Mouse (Mus musculus) liver, embryonic 11.5 days (tissue): ENCODE measurements around the gene Hsd17b13. TPM values are rescaled to one million over a fixed set of nuclear protein-coding genes. Genes with fewer than 3 reads are reported as not detected.
A peak's percentile ranks its signal among the peaks of the same experiment; 100 is the strongest.
"Not testable (repeated sequence)": the region's sequence is repeated elsewhere in the genome, so short reads cannot be mapped to it uniquely, and the experiment has no call there.

Source experiments
- ATAC-seq: fragments of 200-750 bp; cut with Nextera tagmentation; replicated peaks from 2 replicates; pipeline ENCODE4 v1.8.0; 2017; ENCODE audit warnings: moderate number of reproducible peaks, mild to moderate bottlenecking, moderate TSS enrichment, moderate library complexity; ENCODE audit not compliant: low FRiP score
- DNase-seq: peaks from one replicate; pipeline ENCODE4 v3.0.0-alpha.2; 2017; ENCODE audit warnings: low spot score
- H3K27ac ChIP-seq: fragments of 300-500 bp; sonication (generic); 2 replicates; pipeline ENCODE4 v1.5.1; 2014; ENCODE audit warnings: mild to moderate bottlenecking, low read depth, low read length, control low read depth
- H3K27me3 ChIP-seq: fragments of 300-500 bp; sonication (generic); replicated peaks from 2 replicates; pipeline ENCODE4 v1.6.1; 2014; ENCODE audit warnings: low read length, mixed read lengths; ENCODE audit not compliant: control insufficient read depth, insufficient read depth
- H3K36me3 ChIP-seq: fragments of 300-500 bp; sonication (generic); 2 replicates; pipeline ENCODE4 v1.6.1; 2014; ENCODE audit warnings: mild to moderate bottlenecking, low read length, moderate library complexity, mixed read lengths; ENCODE audit not compliant: control insufficient read depth, insufficient read depth
- H3K4me1 ChIP-seq: fragments of 300-500 bp; sonication (generic); replicated peaks from 2 replicates; pipeline ENCODE4 v1.6.1; 2014; ENCODE audit warnings: low read length, mixed read lengths; ENCODE audit not compliant: control insufficient read depth, insufficient read depth
- H3K4me2 ChIP-seq: fragments of 300-500 bp; sonication (generic); 2 replicates; pipeline ENCODE4 v1.6.1; 2014; ENCODE audit warnings: mild to moderate bottlenecking, control low read depth, moderate library complexity
- H3K4me3 ChIP-seq: fragments of 300-500 bp; sonication (generic); 2 replicates; pipeline ENCODE4 v1.5.1; 2014; ENCODE audit warnings: low read depth, low read length, control low read depth
- H3K9ac ChIP-seq: fragments of 300-500 bp; sonication (generic); 2 replicates; pipeline ENCODE4 v1.6.1; 2014; ENCODE audit warnings: low read depth, low read length, control low read depth
- H3K9me3 ChIP-seq: fragments of 300-500 bp; sonication (generic); 2 replicates; pipeline ENCODE4 v1.6.1; 2016; ENCODE audit warnings: low read length, inconsistent platforms, mixed read lengths; ENCODE audit not compliant: control insufficient read depth
- WGBS: fragments of 180-500 bp; shearing (Covaris S2); extraction: QIAGEN DNeasy Blood & Tissue Kit; methylation state at CpG from one replicate; pipeline ENCODE4 v1.1.7; 2014; 5-methylcytosine and 5-hydroxymethylcytosine counted together
- polyA plus RNA-seq: library from polyadenylated mRNA; unstranded; fragments of >200 nt; fragmentation: Nextera tagmentation; extraction: Ambion mirVana; gene quantifications from 2 replicates; pipeline ENCODE4 v1.2.1, GENCODE M21; 2014

The Hsd17b13 gene
- polyA plus RNA-seq, 1 experiment from 2014 or later: 0.32 TPM

DNA sequence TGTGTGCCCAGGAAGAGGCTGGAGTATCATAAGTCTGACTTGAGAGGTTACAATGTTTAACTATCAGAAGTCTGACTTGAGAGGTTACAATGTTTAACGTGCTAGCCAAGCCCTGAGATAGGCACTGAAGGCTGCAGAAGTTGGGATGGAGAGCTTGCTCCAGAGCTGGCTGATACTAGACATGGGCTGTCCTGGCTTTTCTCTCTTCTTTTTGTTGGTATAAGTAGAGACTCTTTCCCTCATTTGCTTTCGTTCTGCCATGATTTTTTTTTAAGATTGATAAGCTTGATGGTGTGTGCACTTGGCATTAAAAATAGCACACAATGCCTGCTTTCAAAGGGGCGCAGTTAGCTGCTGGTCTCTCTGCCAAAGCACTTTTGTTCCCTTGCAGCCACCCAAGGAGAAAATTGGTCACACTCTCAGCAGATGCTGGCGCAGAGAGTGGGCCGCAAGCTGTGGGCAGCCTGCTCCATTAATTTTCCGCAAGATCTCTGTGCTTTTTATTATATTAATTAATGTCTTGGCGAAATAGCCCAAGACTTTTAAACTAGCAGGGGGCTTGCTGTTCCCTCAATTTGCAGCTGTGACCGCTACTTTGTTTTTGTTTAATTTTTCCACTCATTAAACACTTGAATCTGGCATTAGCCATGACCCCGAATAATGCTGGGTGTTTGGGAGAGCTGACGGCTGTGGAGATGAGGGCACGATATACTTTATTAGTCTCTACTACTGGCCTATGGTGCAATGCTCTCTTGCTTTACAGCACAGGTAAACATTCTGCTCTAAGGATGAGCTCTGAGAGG lies 38.5 kb downstream of the Hsd17b13 start:
- 74% methylated on average over 11 of the region's 11 CpGs for WGBS

DNA sequence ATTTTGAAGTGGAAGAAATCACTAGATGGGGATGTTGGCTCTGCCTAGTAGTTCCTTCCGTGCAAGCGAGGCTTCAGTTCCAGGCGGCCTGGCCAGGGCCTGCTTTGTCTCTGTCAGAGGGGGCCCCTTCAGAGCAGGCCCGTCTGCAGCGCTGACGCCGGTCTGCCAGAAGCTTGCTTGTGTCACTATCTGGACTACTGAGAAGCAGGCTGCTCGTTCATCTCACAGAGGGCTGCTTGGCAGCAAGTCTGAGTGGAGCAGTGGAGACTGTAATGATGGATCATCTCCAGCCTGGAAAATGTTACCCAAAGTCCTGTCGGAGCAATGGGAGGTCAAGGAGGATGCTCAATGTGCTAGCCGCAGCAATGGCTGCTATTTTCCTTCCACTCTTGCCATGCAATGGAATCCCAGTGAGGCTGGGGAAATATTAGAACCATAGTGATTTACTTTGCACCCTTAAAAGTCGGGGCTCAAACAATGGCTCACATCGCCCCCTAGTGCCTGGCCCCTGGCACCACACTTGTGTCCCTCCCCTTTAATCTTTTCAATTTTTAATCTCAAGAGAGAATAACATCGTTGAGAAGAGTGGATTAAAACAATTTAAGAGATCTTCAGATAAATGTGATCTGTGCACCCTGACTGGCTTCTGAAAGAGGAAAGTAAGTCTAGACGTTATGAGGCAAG lies 40.2 kb downstream of the Hsd17b13 start:
- ATAC-seq (no peak), DNase-seq (no peak)
- 52% methylated on average over 14 of the region's 14 CpGs for WGBS
- H3K4me3 ChIP-seq: no peak overlapping the region
- no peaks in the 10 kb centered on the region for H3K9me3 ChIP-seq
- no peaks in the 10 kb centered on the region for H3K36me3 ChIP-seq
- no peak overlapping the region for H3K9ac ChIP-seq
- 0 out of 2 replicates have a peak, but pooled peaks cover 3% of the 10 kb centered on the region for H3K27me3 ChIP-seq
- H3K4me2 ChIP-seq: no peak overlapping the region
- H3K4me1 ChIP-seq: no peaks in the 10 kb centered on the region
- no peak overlapping the region for H3K27ac ChIP-seq

More for the DNA sequence above, 38.5 kb downstream of the Hsd17b13 start:
- Histone ChIP-seq H3K36me3 (no peaks in the 10 kb centered on the region), H3K4me2 (no peak overlapping the region), H3K27ac (no peak overlapping the region), H3K9me3 (no peaks in the 10 kb centered on the region), H3K27me3 (0 out of 2 replicates have a peak, but pooled peaks cover 3% of the 10 kb centered on the region), H3K4me3 (no peak overlapping the region), H3K4me1 (no peaks in the 10 kb centered on the region), H3K9ac (no peak overlapping the region)
- ATAC-seq (no peak), DNase-seq (no peak)

DNA sequence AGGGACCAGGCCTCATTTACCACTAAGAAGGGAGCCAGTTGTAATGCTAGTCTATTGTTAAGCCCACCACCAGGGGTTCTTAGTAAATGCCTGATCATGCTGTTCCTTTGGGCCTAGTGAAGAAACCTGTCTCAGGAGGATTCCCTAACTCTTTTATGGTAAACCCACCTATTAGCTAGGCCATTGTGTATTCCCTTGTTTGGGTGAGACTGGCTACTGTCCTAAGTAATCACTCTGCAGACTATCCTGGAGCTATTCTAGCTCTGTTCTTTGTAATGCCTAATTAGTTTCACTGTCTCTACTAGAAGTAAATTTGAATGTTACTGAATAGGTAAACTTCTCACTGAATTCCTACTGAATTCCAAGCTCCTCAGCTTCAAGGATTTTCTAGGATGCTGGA lies 45.3 kb downstream of the Hsd17b13 start:
- H3K9ac ChIP-seq, H3K4me2 ChIP-seq, ATAC-seq, H3K27me3 ChIP-seq, H3K9me3 ChIP-seq, H3K4me1 ChIP-seq, H3K4me3 ChIP-seq, H3K27ac ChIP-seq, H3K36me3 ChIP-seq, DNase-seq: not testable (repeated sequence)

DNA sequence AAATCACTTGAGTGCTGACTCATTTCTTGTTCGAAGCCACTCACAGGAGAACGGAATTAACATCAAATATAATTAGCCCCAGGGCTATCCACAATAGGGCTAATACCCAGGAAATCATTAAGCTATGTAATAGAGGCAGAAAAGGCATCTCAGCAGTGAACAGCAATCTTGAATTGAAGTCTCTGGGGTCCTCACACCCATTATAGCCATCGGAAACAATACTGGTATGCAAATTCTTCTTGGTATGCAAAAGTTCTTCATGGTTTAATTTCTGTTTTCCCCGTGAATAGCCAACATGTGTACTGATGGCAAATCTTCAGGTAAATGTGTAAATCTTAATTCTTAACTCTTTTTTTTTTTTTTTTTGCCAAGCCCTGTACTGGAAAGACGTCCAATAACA lies 46.7 kb downstream of the Hsd17b13 start:
- no peak overlapping the region for H3K4me2 ChIP-seq
- H3K27ac ChIP-seq: no peak overlapping the region
- no peak overlapping the region for H3K4me3 ChIP-seq
- H3K27me3 ChIP-seq: no peaks in the 10 kb centered on the region
- no peaks in the 10 kb centered on the region for H3K9me3 ChIP-seq
- H3K9ac ChIP-seq: no peak overlapping the region
- no peaks in the 10 kb centered on the region for H3K4me1 ChIP-seq
- WGBS: 74% methylated on average over 5 of the region's 5 CpGs
- DNase-seq: no peak
- ATAC-seq: no peak
- no peaks in the 10 kb centered on the region for H3K36me3 ChIP-seq

DNA sequence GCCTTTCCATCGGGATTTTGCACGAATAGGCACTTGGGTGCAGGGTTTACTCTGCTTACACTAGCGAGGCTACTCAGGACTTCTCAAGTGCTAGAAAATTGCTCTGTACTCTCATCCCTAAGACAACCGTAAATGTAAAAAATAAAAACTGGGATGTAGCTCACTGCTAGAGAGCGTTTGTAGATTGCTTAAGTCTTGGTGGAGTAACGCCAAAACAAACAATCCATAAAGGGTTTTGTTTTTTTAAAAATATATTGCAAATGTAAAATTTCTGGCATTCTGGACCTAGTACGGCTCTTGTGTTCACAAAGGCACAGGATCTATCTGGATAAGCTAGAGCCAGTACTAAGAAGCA lies 49.0 kb downstream of the Hsd17b13 start:
- no peaks in the 10 kb centered on the region for H3K36me3 ChIP-seq
- DNase-seq: no peak

DNA sequence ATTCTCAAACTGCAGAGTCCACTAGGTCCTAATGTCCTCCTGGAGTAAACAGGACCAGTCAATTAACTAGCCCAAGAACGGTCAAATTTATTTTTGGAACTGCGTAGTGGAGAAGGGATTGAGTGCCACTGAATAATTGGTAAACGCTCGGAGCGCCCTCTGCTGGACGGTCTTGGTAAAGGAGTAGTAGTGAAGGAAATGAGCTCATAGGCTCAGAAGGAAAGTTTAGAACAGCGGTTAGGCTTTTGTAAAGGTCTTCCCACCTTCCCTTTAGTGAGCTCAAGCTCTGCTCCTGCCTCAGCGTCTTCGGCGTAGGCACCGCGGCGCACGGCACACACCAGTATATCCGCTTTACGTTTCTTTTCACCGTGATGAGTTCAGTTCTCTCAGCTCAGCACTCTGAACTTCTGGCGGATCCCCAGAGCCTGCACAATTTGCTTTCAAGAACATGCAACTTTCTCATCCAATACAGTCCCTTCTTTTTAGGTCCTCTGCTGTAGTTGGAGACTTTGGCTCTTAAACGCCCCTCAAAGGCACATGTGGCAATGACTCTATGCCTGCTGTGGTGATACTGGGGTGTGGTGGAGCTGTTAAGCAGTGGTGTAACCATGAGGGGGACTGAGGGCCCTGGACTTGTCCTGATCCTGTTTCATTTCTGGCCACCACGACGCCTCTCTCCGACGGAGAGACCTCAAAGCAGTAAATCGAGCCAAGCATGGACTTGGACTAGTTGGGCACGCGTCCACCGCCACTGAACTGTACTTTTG lies 49.6 kb downstream of the Hsd17b13 start:
- peak; percentile 76 for ATAC-seq

More for the DNA sequence above, 49.0 kb downstream of the Hsd17b13 start:
- H3K9me3 ChIP-seq: no peaks in the 10 kb centered on the region
- H3K4me2 ChIP-seq: no peak overlapping the region
- H3K4me3 ChIP-seq: no peak overlapping the region
- ATAC-seq: no peak
- H3K9ac ChIP-seq: no peak overlapping the region
- H3K4me1 ChIP-seq: no peaks in the 10 kb centered on the region
- 85% methylated on average over 7 of the region's 7 CpGs for WGBS
- no peak overlapping the region for H3K27ac ChIP-seq
- no peaks in the 10 kb centered on the region for H3K27me3 ChIP-seq

DNA sequence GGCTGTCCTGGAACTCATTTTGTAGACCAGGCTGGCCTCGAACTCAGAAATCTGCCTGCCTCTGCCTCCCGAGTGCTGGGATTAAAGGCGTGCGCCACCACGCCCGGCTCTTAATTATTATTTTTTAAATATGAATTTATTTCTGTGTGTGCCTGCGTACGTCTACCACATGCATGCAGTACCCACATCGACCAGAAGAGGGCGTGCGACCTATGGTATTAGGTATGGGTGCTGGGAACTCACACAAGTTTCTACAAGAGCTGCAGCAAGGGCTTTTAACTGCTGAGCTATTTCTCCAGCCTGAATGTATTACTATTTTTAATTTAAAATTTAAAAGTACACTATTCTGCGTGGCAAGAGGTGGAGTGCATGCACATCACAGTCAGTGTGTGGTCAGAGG lies 50.8 kb downstream of the Hsd17b13 start:
- no peaks in the 10 kb centered on the region for H3K27me3 ChIP-seq
- H3K9ac ChIP-seq: no peak overlapping the region
- no peaks in the 10 kb centered on the region for H3K36me3 ChIP-seq
- H3K9me3 ChIP-seq: no peaks in the 10 kb centered on the region
- DNase-seq (no peak), ATAC-seq (0 out of 2 replicates have a peak, but pooled peaks have one; percentile 26)
- H3K4me3 ChIP-seq: no peak overlapping the region
- WGBS: 64% methylated on average over 12 of the region's 12 CpGs
- no peak overlapping the region for H3K27ac ChIP-seq
- no peak overlapping the region for H3K4me2 ChIP-seq
- no peaks in the 10 kb centered on the region for H3K4me1 ChIP-seq

More for the DNA sequence above, 49.6 kb downstream of the Hsd17b13 start:
- H3K27ac ChIP-seq: no peak overlapping the region
- peak overlapping the region; percentile 60 for H3K9ac ChIP-seq
- DNase-seq: peak; percentile 79
- H3K27me3 ChIP-seq: no peaks in the 10 kb centered on the region
- 24% methylated on average over 27 of the region's 27 CpGs for whole genome bisulfite sequencing
- H3K4me2 ChIP-seq: peak overlapping the region; percentile 64
- H3K36me3 ChIP-seq: no peaks in the 10 kb centered on the region
- no peaks in the 10 kb centered on the region for H3K9me3 ChIP-seq
- no peak overlapping the region for H3K4me3 ChIP-seq
- H3K4me1 ChIP-seq: no peaks in the 10 kb centered on the region

DNA sequence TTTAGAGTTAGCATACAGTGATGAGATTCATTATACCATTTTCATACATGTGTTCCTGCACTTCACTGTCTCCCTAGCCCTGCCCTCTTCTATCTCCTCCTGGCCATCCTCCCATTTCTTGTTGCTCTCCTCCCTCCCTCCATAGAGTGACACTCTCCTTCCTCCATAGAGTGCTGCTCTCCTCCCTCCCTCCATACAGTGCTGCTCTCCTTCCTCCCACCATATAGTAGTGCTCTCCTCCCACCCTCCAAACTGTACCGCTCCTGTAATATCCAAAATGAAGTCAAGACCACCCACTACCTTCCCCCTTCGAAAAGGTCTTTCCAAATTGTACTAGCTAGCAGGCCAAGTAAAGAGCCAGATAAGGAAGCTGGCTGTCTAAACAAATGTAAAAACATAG lies 53.5 kb downstream of the Hsd17b13 start:
- no peak overlapping the region for H3K9ac ChIP-seq
- WGBS: 85% methylated on average over 2 of the region's 2 CpGs

More for the DNA sequence above, 53.5 kb downstream of the Hsd17b13 start:
- Histone ChIP-seq H3K4me3 (no peak overlapping the region), H3K9me3 (no peaks in the 10 kb centered on the region), H3K4me1 (no peaks in the 10 kb centered on the region), H3K36me3 (no peaks in the 10 kb centered on the region), H3K4me2 (no peak overlapping the region), H3K27ac (no peak overlapping the region), H3K27me3 (no peaks in the 10 kb centered on the region)
- ATAC-seq (no peak), DNase-seq (no peak)
